ENCODE assay signal across 16 mouse cellular contexts in the genomic region with DNA sequence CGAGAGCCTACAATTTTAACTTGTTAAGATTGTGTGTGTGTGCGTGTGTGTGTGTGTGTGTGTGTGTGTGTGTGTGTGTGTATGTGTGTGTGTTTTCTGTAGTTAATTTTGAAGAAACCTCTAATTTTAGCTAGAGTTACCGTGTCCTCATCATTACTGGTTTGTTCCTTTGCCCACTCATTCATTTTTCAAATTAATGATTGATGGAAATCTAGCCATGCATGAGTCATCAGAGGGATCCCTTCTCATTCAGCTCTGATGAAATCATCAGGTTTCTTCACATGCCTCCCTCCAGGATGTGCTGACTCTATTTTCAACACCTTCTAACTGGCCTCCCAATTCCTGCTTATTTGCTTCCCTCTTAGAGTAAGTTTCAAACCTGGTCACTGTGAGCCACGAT.
DNase-seq lines count a peak whose midpoint lies in the region; ATAC-seq and TF ChIP-seq lines count a peak whose summit lies in the region.
"Had no signal": no experiment of that assay in that cellular context is flagged by ENCODE, and none has a peak within 500 bp of the region (broad histone marks: within the 10 kb centered on the region; RNA-seq: fewer than 3 reads in every experiment).

No protein-coding gene starts in this region.

- no peaks in the 10 kb centered on the region for H3K36me3 ChIP-seq in liver, adult 2 months (ENCODE audit: control insufficient read depth, insufficient read depth, low read length)
- H3K36me3 ChIP-seq in liver, embryonic 12.5 days, result no peaks in the 10 kb centered on the region
- H3K36me3 ChIP-seq in C2C12 (ENCODE audit: control insufficient read depth, insufficient read depth), result no peaks in the 10 kb centered on the region
- H3K36me3 ChIP-seq in embryonic facial prominence, embryonic 15.5 days, result no peaks in the 10 kb centered on the region
- no peaks in the 10 kb centered on the region for H3K36me3 ChIP-seq in hindbrain, postnatal 0 days (ENCODE audit: insufficient read depth, low read length)
- H3K36me3 ChIP-seq: forebrain, embryonic 15.5 days; midbrain, embryonic 12.5 days had no signal

- WGBS in liver, adult 2 months, result 55% methylated on average over 4 of the region's 4 CpGs
- WGBS in liver, embryonic 12.5 days (ENCODE audit: insufficient replicate concordance), result 80% methylated on average over 4 of the region's 4 CpGs
- 57% methylated on average over 4 of the region's 4 CpGs for WGBS in embryonic facial prominence, embryonic 15.5 days
- 88% methylated on average over 4 of the region's 4 CpGs for WGBS in hindbrain, postnatal 0 days

- peak; percentile 83 for DNase-seq in liver, adult 2 months (ENCODE audit: extremely low read depth, low read depth, low spot score)
- DNase-seq in kidney, postnatal 14 days, result peak; percentile 39
- DNase-seq in adrenal gland, adult 8-10 months, result no peak
- no peak for DNase-seq in neural tube, embryonic 10.5 days (ENCODE audit: extremely low spot score, low spot score)
- no peak for DNase-seq in hindbrain, postnatal 0 days (ENCODE audit: low spot score)
- DNase-seq: adrenal gland, postnatal 14 days; cerebellum, postnatal 14 days; gastrocnemius, adult 2 months; heart, postnatal 36 days; lung, embryonic 14.5 days had no signal

- H3K4me2 ChIP-seq in liver, embryonic 12.5 days, result no peak overlapping the region
- no peak overlapping the region for H3K4me2 ChIP-seq in embryonic facial prominence, embryonic 15.5 days (replicated peaks)
- H3K4me2 ChIP-seq in hindbrain, postnatal 0 days (ENCODE audit: low read depth, low read length), result no peak overlapping the region
- H3K4me2 ChIP-seq: forebrain, embryonic 15.5 days; heart, embryonic 11.5 days; lung, embryonic 14.5 days; midbrain, embryonic 12.5 days had no signal

- H3K4me3 ChIP-seq in liver, adult 2 months (ENCODE audit: insufficient read depth, low read depth, low read length), result no peak overlapping the region
- no peak overlapping the region for H3K4me3 ChIP-seq in liver, embryonic 12.5 days
- no peak overlapping the region for H3K4me3 ChIP-seq in C2C12 (ENCODE audit: insufficient read depth, poor library complexity, severe bottlenecking)
- H3K4me3 ChIP-seq in embryonic facial prominence, embryonic 15.5 days (replicated peaks), result no peak overlapping the region
- H3K4me3 ChIP-seq in hindbrain, postnatal 0 days (ENCODE audit: low read length), result no peak overlapping the region
- H3K4me3 ChIP-seq: forebrain, embryonic 15.5 days; gastrocnemius, adult 2 months; midbrain, embryonic 12.5 days had no signal

- H3K4me1 ChIP-seq in liver, adult 2 months (ENCODE audit: control insufficient read depth, insufficient read depth, low read length), result peaks cover 20% of the 10 kb centered on the region
- peaks cover 17% of the 10 kb centered on the region for H3K4me1 ChIP-seq in liver, embryonic 12.5 days
- H3K4me1 ChIP-seq in embryonic facial prominence, embryonic 15.5 days, result 0 out of 2 replicates have a peak, but pooled peaks cover 6% of the 10 kb centered on the region
- H3K4me1 ChIP-seq in hindbrain, postnatal 0 days (ENCODE audit: insufficient read depth, low read length), result no peaks in the 10 kb centered on the region
- H3K4me1 ChIP-seq: forebrain, embryonic 15.5 days; midbrain, embryonic 12.5 days had no signal

- no peak for TF ChIP-seq POLR2A in liver, adult 2 months (IDR thresholded peaks at IDR 0.05; ENCODE audit: extremely low read depth, insufficient read depth, low read length)

- H3ac ChIP-seq in C2C12 (ENCODE audit: control insufficient read depth, insufficient read length, low read depth), result no peak overlapping the region

- ATAC-seq in liver, embryonic 12.5 days, result no peak
- no peak for ATAC-seq in embryonic facial prominence, embryonic 15.5 days (ENCODE audit: insufficient number of reproducible peaks, low FRiP score, low TSS enrichment, low read depth)
- ATAC-seq in hindbrain, postnatal 0 days, result no peak
- ATAC-seq: forebrain, embryonic 15.5 days had no signal

- no peak overlapping the region for H3K9ac ChIP-seq in liver, adult 2 months (ENCODE audit: low read depth, low read length)
- no peak overlapping the region for H3K9ac ChIP-seq in liver, embryonic 12.5 days
- H3K9ac ChIP-seq in embryonic facial prominence, embryonic 15.5 days, result no peak overlapping the region
- H3K9ac ChIP-seq in hindbrain, postnatal 0 days (replicated peaks; ENCODE audit: low read length), result no peak overlapping the region
- H3K9ac ChIP-seq: forebrain, embryonic 15.5 days; lung, embryonic 14.5 days; midbrain, embryonic 12.5 days had no signal

- H3K27ac ChIP-seq in liver, adult 2 months (replicated peaks; ENCODE audit: insufficient read depth, low read depth, low read length), result no peak overlapping the region
- no peak overlapping the region for H3K27ac ChIP-seq in liver, embryonic 12.5 days
- H3K27ac ChIP-seq in embryonic facial prominence, embryonic 15.5 days (replicated peaks), result 0 out of 2 replicates have a peak overlapping the region, but pooled peaks have one; percentile 1
- no peak overlapping the region for H3K27ac ChIP-seq in hindbrain, postnatal 0 days
- H3K27ac ChIP-seq: forebrain, embryonic 15.5 days; gastrocnemius, adult 2 months; midbrain, embryonic 12.5 days had no signal

- no peak for TF ChIP-seq CTCF in liver, adult 2 months (IDR thresholded peaks at IDR 0.05; ENCODE audit: low read depth, low read length)
- TF ChIP-seq CTCF in C2C12 (IDR thresholded peaks at IDR 0.05; ENCODE audit: control insufficient read depth, insufficient read depth, insufficient read length), result no peak
- no peak for TF ChIP-seq CTCF in hindbrain, postnatal 0 days (IDR thresholded peaks at IDR 0.05; ENCODE audit: low read depth)

- H3K79me2 ChIP-seq in liver, adult 2 months (ENCODE audit: control insufficient read depth, insufficient read depth, low read length), result no peaks in the 10 kb centered on the region
- H3K79me2 ChIP-seq in C2C12 (ENCODE audit: control insufficient read depth, insufficient read depth), result no peaks in the 10 kb centered on the region

- H3K27me3 ChIP-seq in liver, adult 2 months (ENCODE audit: control insufficient read depth, insufficient read depth, low read length), result no peaks in the 10 kb centered on the region
- no peaks in the 10 kb centered on the region for H3K27me3 ChIP-seq in liver, embryonic 12.5 days (replicated peaks)
- H3K27me3 ChIP-seq in C2C12 (ENCODE audit: control insufficient read depth, insufficient read depth, insufficient read length), result no peaks in the 10 kb centered on the region
- no peaks in the 10 kb centered on the region for H3K27me3 ChIP-seq in embryonic facial prominence, embryonic 15.5 days
- no peaks in the 10 kb centered on the region for H3K27me3 ChIP-seq in hindbrain, postnatal 0 days (ENCODE audit: insufficient read depth, low read length)
- H3K27me3 ChIP-seq: forebrain, embryonic 15.5 days; midbrain, embryonic 12.5 days had no signal

- no peaks in the 10 kb centered on the region for H3K9me3 ChIP-seq in liver, embryonic 12.5 days (replicated peaks)
- no peaks in the 10 kb centered on the region for H3K9me3 ChIP-seq in embryonic facial prominence, embryonic 15.5 days (replicated peaks)
- no peaks in the 10 kb centered on the region for H3K9me3 ChIP-seq in hindbrain, postnatal 0 days (ENCODE audit: low read length)
- H3K9me3 ChIP-seq: forebrain, embryonic 15.5 days; midbrain, embryonic 12.5 days had no signal

- no peaks in the 10 kb centered on the region for H3K79me3 ChIP-seq in C2C12 (ENCODE audit: low read depth)

TF ChIP-seq in C2C12, 6 proteins besides CTCF, POLR2A, EP300 and RAD21:
- TF ChIP-seq CEBPB (IDR thresholded peaks at IDR 0.05; ENCODE audit: low read depth) (peak; percentile 42), MYOG (IDR thresholded peaks at IDR 0.05; ENCODE audit: control insufficient read depth, extremely low read depth, insufficient read length) (no peak), MAX (IDR thresholded peaks at IDR 0.05) (no peak)
TF ChIP-seq in C2C12: peak in this region for 1.

Comparison
In these comparisons a context has a peak if more than half of its experiments do, and no peak if none do; other contexts are left out.
1. DNase-seq: peak in liver, adult 2 months (single experiment) and kidney, postnatal 14 days (single experiment); none in adrenal gland, adult 8-10 months (single experiment), neural tube, embryonic 10.5 days (single experiment) and hindbrain, postnatal 0 days (single experiment).